Mouse (Mus musculus) small intestine, adult 2 months (tissue): Measurements from ENCODE around the gene Pak6.

Source experiments
- CTCF ChIP-seq: fragments of 200-500 bp; IDR thresholded peaks from 2 replicates; pipeline ENCODE4 v1.5.1; 2012; ENCODE audit warnings: low read depth, mild to moderate bottlenecking, control low read depth, inconsistent platforms, low read length, moderate library complexity, mixed read lengths; ENCODE audit not compliant: insufficient replicate concordance, insufficient read length; ENCODE audit errors: extremely low read depth
- POLR2A ChIP-seq: fragments of 200-500 bp; IDR thresholded peaks from 2 replicates; pipeline ENCODE4 v1.6.1; 2012; ENCODE audit warnings: low read depth, mild to moderate bottlenecking, control low read depth, inconsistent platforms, low read length, moderate library complexity

GRCm38 (mm10) chr2:118665616-118666015 lies 2.5 kb downstream of the Pak6 start:
- TF ChIP-seq POLR2A (no peak), CTCF (no peak)
